Mouse (Mus musculus) kidney, embryonic 15.5 days (tissue): ENCODE measurements around the gene Slirp. TPM values are rescaled to one million over a fixed set of nuclear protein-coding genes. Genes with fewer than 3 reads are reported as not detected.
"Not testable (repeated sequence)": the region's sequence is repeated elsewhere in the genome, so short reads cannot be mapped to it uniquely, and the experiment has no call there.

Source experiments
- ATAC-seq: fragments of 200-750 bp; cut with Nextera tagmentation; replicated peaks from 2 replicates; pipeline ENCODE4 v1.8.0; 2017; ENCODE audit warnings: moderate TSS enrichment; ENCODE audit not compliant: low FRiP score
- H3K27ac ChIP-seq: fragments of 300-500 bp; sonication (generic); 2 replicates; pipeline ENCODE4 v1.5.1; 2015; ENCODE audit warnings: mild to moderate bottlenecking, inconsistent platforms
- H3K27me3 ChIP-seq: fragments of 300-500 bp; sonication (generic); 2 replicates; pipeline ENCODE4 v1.6.1; 2015; ENCODE audit warnings: inconsistent platforms
- H3K36me3 ChIP-seq: fragments of 300-500 bp; sonication (generic); 2 replicates; pipeline ENCODE4 v1.6.1; 2015; ENCODE audit warnings: inconsistent platforms
- H3K4me1 ChIP-seq: fragments of 300-500 bp; sonication (generic); 2 replicates; pipeline ENCODE4 v1.6.1; 2015; ENCODE audit warnings: inconsistent platforms
- H3K4me2 ChIP-seq: fragments of 300-500 bp; sonication (generic); 2 replicates; pipeline ENCODE4 v1.6.1; 2015; ENCODE audit warnings: moderate library complexity, mild to moderate bottlenecking, inconsistent platforms
- H3K4me3 ChIP-seq: fragments of 300-500 bp; sonication (generic); replicated peaks from 2 replicates; pipeline ENCODE4 v1.5.1; 2015; ENCODE audit warnings: mild to moderate bottlenecking, inconsistent platforms
- H3K9ac ChIP-seq: fragments of 300-500 bp; sonication (generic); 2 replicates; pipeline ENCODE4 v1.6.1; 2015; ENCODE audit warnings: mild to moderate bottlenecking, inconsistent platforms
- H3K9me3 ChIP-seq: fragments of 300-500 bp; sonication (generic); replicated peaks from 2 replicates; pipeline ENCODE4 v1.6.1; 2016; ENCODE audit warnings: inconsistent platforms
- WGBS: fragments of 180-500 bp; shearing (Covaris S2); methylation state at CpG from one replicate; pipeline ENCODE4 v1.1.7; 2015; ENCODE audit warnings: mixed read lengths; 5-methylcytosine and 5-hydroxymethylcytosine counted together
- polyA plus RNA-seq: library from polyadenylated mRNA; unstranded; fragments of >200 nt; fragmentation: Nextera tagmentation; extraction: Ambion mirVana; gene quantifications from 2 replicates; pipeline ENCODE4 v1.2.1, GENCODE M21; 2015

Slirp gene
- polyA plus RNA-seq, 1 experiment from 2014 or later, result 310 TPM

- Histone ChIP-seq H3K4me3 (peak overlapping the region; percentile 73), H3K9ac (peak overlapping the region; percentile 85), H3K4me1 (peaks cover 24% of the 10 kb centered on the region), H3K36me3 (peaks cover 47% of the 10 kb centered on the region), H3K27ac (peak overlapping the region; percentile 56), H3K4me2 (peak overlapping the region; percentile 78), H3K27me3 (no peaks in the 10 kb centered on the region), H3K9me3 (no peaks in the 10 kb centered on the region)
- ATAC-seq, result no peak
- WGBS, result 19% methylated on average over 12 of the region's 12 CpGs
These were observed 1.2 kb upstream of the Slirp start for GRCm38 (mm10) chr12:87442177-87443114.

GRCm38 (mm10) chr12:87443115-87443699 lies 489 bp upstream of the Slirp start:
- under 1% methylated on average over 33 of the region's 33 CpGs for WGBS
- Histone ChIP-seq H3K36me3 (peaks cover 47% of the 10 kb centered on the region), H3K27ac (peak overlapping the region; percentile 91), H3K9me3 (no peaks in the 10 kb centered on the region), H3K27me3 (no peaks in the 10 kb centered on the region), H3K4me3 (peak overlapping the region; percentile 73), H3K9ac (peak overlapping the region; percentile 85), H3K4me1 (peaks cover 24% of the 10 kb centered on the region), H3K4me2 (peak overlapping the region; percentile 78)
- ATAC-seq, result peak; percentile 83

- Histone ChIP-seq H3K36me3 (peaks cover 47% of the 10 kb centered on the region), H3K9ac (peak overlapping the region; percentile 85), H3K4me2 (peak overlapping the region; percentile 78), H3K27ac (peak overlapping the region; percentile 91; the same call in 1 of the 2 replicates), H3K4me3 (peak overlapping the region; percentile 73), H3K9me3 (no peaks in the 10 kb centered on the region), H3K4me1 (peaks cover 24% of the 10 kb centered on the region), H3K27me3 (no peaks in the 10 kb centered on the region)
- 3% methylated on average over 16 of the region's 16 CpGs for WGBS
- no peak for ATAC-seq
These were observed 515 bp downstream of the Slirp start for GRCm38 (mm10) chr12:87444211-87444610.

- Histone ChIP-seq H3K4me1 (peaks cover 7% of the 10 kb centered on the region), H3K4me3 (no peak overlapping the region), H3K9ac (no peak overlapping the region), H3K36me3 (peaks cover 74% of the 10 kb centered on the region), H3K27me3 (no peaks in the 10 kb centered on the region), H3K4me2 (no peak overlapping the region), H3K27ac (no peak overlapping the region), H3K9me3 (no peaks in the 10 kb centered on the region)
- no peak for ATAC-seq
- 92% methylated on average over 9 of the region's 9 CpGs for WGBS
These were observed 5.8 kb downstream of the Slirp start for GRCm38 (mm10) chr12:87449456-87449855.

GRCm38 (mm10) chr12:87464678-87465297 lies 21.1 kb downstream of the Slirp start:
- no peaks in the 10 kb centered on the region for H3K9me3 ChIP-seq
- no peak overlapping the region for H3K27ac ChIP-seq
- no peak overlapping the region for H3K9ac ChIP-seq
- ATAC-seq, result no peak
- H3K4me3 ChIP-seq, result no peak overlapping the region
- peaks cover 90% of the 10 kb centered on the region for H3K36me3 ChIP-seq
- H3K27me3 ChIP-seq, result no peaks in the 10 kb centered on the region
- no peak overlapping the region for H3K4me2 ChIP-seq
- WGBS, result 88% methylated on average over 6 of the region's 6 CpGs
- H3K4me1 ChIP-seq, result peaks cover 2% of the 10 kb centered on the region; the same call in 1 of the 2 replicates

- Histone ChIP-seq H3K4me1 (peaks cover 15% of the 10 kb centered on the region), H3K27me3 (no peaks in the 10 kb centered on the region), H3K4me3 (peak overlapping the region; percentile 74), H3K9ac (peak overlapping the region; percentile 80), H3K36me3 (peaks cover 39% of the 10 kb centered on the region), H3K4me2 (peak overlapping the region; percentile 61), H3K27ac (no peak overlapping the region), H3K9me3 (no peaks in the 10 kb centered on the region)
- WGBS, result 49% methylated on average over 7 of the region's 7 CpGs
- ATAC-seq, result no peak
These were observed 26.8 kb downstream of the Slirp start for GRCm38 (mm10) chr12:87470263-87471136.

GRCm38 (mm10) chr12:87471421-87471963 lies 27.8 kb downstream of the Slirp start:
- 0% methylated on average over 19 of the region's 19 CpGs for WGBS

GRCm38 (mm10) chr12:87471964-87472786 lies 28.5 kb downstream of the Slirp start, which contains the start of gene Snw1:
Gene Snw1 (minus strand): TSS chr12:87472274.
- peak; percentile 97 for ATAC-seq
- 3% methylated on average over 45 of the region's 45 CpGs for WGBS
- peak within 1 kb of the TSS; percentile 61 for H3K4me2 ChIP-seq

More at GRCm38 (mm10) chr12:87471421-87471963, 27.8 kb downstream of the Slirp start:
- Histone ChIP-seq H3K36me3 (peaks cover 33% of the 10 kb centered on the region), H3K27ac (peak overlapping the region; percentile 91), H3K4me2 (peak overlapping the region; percentile 61), H3K9me3 (no peaks in the 10 kb centered on the region), H3K27me3 (no peaks in the 10 kb centered on the region), H3K9ac (peak overlapping the region; percentile 80), H3K4me3 (peak overlapping the region; percentile 74), H3K4me1 (peaks cover 15% of the 10 kb centered on the region)
- no peak for ATAC-seq

GRCm38 (mm10) chr12:87474756-87475155 lies 31.1 kb downstream of the Slirp start:
- Histone ChIP-seq H3K4me3 (no peak overlapping the region), H3K4me2 (no peak overlapping the region), H3K9me3 (no peaks in the 10 kb centered on the region), H3K27ac (no peak overlapping the region), H3K36me3 (peaks cover 5% of the 10 kb centered on the region; the same call in 1 of the 2 replicates), H3K4me1 (peaks cover 13% of the 10 kb centered on the region), H3K9ac (no peak overlapping the region), H3K27me3 (no peaks in the 10 kb centered on the region)
- WGBS, result 73% methylated on average over 3 of the region's 3 CpGs
- no peak for ATAC-seq

More at GRCm38 (mm10) chr12:87471964-87472786, 28.5 kb downstream of the Slirp start, which contains the start of gene Snw1:
- no peaks in the 10 kb centered on the region for H3K27me3 ChIP-seq
- peak within 1 kb of the TSS; percentile 80 for H3K9ac ChIP-seq
- no peaks in the 10 kb centered on the region for H3K9me3 ChIP-seq
- H3K4me3 ChIP-seq, result peak within 1 kb of the TSS; percentile 74
- H3K4me1 ChIP-seq, result peaks cover 15% of the 10 kb centered on the region
- peaks cover 26% of the 10 kb centered on the region for H3K36me3 ChIP-seq
- H3K27ac ChIP-seq, result peak within 1 kb of the TSS; percentile 91

GRCm38 (mm10) chr12:87482482-87482881 lies 38.8 kb downstream of the Slirp start:
- not testable (repeated sequence) for H3K4me2 ChIP-seq, H3K27ac ChIP-seq, H3K4me1 ChIP-seq, H3K4me3 ChIP-seq, H3K9me3 ChIP-seq, H3K27me3 ChIP-seq, ATAC-seq, H3K36me3 ChIP-seq, H3K9ac ChIP-seq
- 74% methylated on average over 5 of the region's 5 CpGs for WGBS
